Mouse (Mus musculus): ENCODE results near the gene Adat3. TPM values are rescaled to one million over a fixed set of nuclear protein-coding genes. Genes with fewer than 3 reads are reported as not detected.
"Not testable (repeated sequence)": the region's sequence is repeated elsewhere in the genome, so short reads cannot be mapped to it uniquely, and the experiment has no call there.

Adat3 gene
- polyA plus RNA-seq, 1 experiment = 6.2 TPM

GRCm38 (mm10) chr10:80587305-80587657, 15.4 kb upstream of the Adat3 start:
- Histone ChIP-seq H3K36me3 (ENCODE audit: control insufficient read depth) (peaks cover 54% of the 10 kb centered on the region), H3K4me3 (replicated peaks) (no peak overlapping the region), H3K27me3 (ENCODE audit: control insufficient read depth) (no peaks in the 10 kb centered on the region), H3K4me1 (ENCODE audit: control insufficient read depth) (peaks cover 77% of the 10 kb centered on the region), H3K9me3 (ENCODE audit: control insufficient read depth, low read length) (no peaks in the 10 kb centered on the region)
- no peak for TF ChIP-seq TAL1 (IDR thresholded peaks at IDR 0.05; ENCODE audit: low read length)
- no peak for TF ChIP-seq GATA1 (IDR thresholded peaks at IDR 0.05; ENCODE audit: low read length)

GRCm38 (mm10) chr10:80589127-80589878, 13.4 kb upstream of the Adat3 start:
- Histone ChIP-seq H3K27me3 (ENCODE audit: control insufficient read depth) (no peaks in the 10 kb centered on the region), H3K4me3 (replicated peaks) (peak overlapping the region; percentile 91), H3K36me3 (ENCODE audit: control insufficient read depth) (peaks cover 35% of the 10 kb centered on the region), H3K9me3 (ENCODE audit: control insufficient read depth, low read length) (no peaks in the 10 kb centered on the region), H3K4me1 (ENCODE audit: control insufficient read depth) (peaks cover 67% of the 10 kb centered on the region)
- TF ChIP-seq TAL1 (IDR thresholded peaks at IDR 0.05; ENCODE audit: low read length) (no peak), GATA1 (IDR thresholded peaks at IDR 0.05; ENCODE audit: low read length) (no peak)

DNA sequence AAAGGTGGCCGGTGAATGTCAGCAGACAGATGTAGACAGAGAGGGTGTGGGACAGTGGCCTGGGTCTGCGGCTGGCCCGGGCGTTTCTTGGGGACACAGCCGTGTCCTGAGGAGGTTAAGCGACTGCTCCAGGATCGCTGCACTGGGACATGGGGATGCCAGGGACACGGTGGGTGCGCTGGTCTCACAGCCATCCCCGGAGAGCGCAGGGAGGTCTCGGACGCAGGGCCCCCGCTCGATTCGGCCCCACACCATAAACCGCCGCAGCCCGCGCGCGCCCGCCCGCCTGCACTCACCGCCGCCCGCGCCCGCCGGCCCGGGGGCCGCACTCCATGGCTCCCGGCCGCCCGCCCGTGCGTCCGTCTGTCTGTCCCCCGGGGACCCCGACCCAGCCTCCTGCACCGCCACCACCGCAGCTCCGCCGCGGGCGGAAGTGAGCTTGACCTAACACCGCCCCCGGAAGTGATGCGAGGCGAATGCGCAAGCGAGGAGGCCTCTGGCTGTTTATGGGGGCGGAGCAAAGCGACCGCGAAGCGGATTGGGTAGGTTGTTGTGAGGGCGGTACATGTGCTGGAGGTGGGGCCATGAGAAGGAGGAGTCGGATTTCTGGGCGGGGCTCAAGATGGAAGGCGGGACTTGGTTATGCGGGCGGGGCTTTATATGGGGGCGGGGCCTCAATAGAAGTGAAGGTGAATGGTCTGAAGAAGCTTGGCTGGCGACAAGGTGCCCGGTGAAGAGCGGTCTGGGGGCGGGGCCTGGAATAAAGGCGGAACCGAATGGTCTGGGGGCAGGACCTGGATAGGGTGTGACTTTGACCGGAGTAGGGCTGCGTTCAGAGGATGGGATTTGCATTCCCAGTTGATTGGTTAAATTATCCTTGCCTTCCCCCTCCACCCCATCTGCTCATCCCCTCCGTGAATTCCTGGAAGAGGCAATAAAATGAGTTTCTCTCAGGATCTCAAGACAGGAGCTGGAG, 12.5 kb upstream of the Adat3 start, which contains the start of gene Abhd17a:
Gene Abhd17a, minus strand, starts transcription at position 463 of the 976 bp plus-strand sequence.
- Histone ChIP-seq H3K4me1 (ENCODE audit: control insufficient read depth) (peaks cover 66% of the 10 kb centered on the region), H3K4me3 (replicated peaks) (peak within 1 kb of the TSS; percentile 91), H3K9me3 (ENCODE audit: control insufficient read depth, low read length) (no peaks in the 10 kb centered on the region), H3K36me3 (ENCODE audit: control insufficient read depth) (peaks cover 27% of the 10 kb centered on the region), H3K27me3 (ENCODE audit: control insufficient read depth) (no peaks in the 10 kb centered on the region)
- TF ChIP-seq GATA1 (IDR thresholded peaks at IDR 0.05; ENCODE audit: low read length) (no peak), TAL1 (IDR thresholded peaks at IDR 0.05; ENCODE audit: low read length) (no peak)

- Histone ChIP-seq H3K9me3 (ENCODE audit: control insufficient read depth, low read length) (no peaks in the 10 kb centered on the region), H3K27me3 (ENCODE audit: control insufficient read depth) (no peaks in the 10 kb centered on the region), H3K36me3 (ENCODE audit: control insufficient read depth) (no peaks in the 10 kb centered on the region), H3K4me3 (replicated peaks) (no peak overlapping the region), H3K4me1 (ENCODE audit: control insufficient read depth) (peaks cover 60% of the 10 kb centered on the region)
- TF ChIP-seq TAL1 (IDR thresholded peaks at IDR 0.05; ENCODE audit: low read length) = no peak
- TF ChIP-seq GATA1 (IDR thresholded peaks at IDR 0.05; ENCODE audit: low read length) = no peak
These were observed 6.4 kb upstream of the Adat3 start for GRCm38 (mm10) chr10:80596318-80596717.

DNA sequence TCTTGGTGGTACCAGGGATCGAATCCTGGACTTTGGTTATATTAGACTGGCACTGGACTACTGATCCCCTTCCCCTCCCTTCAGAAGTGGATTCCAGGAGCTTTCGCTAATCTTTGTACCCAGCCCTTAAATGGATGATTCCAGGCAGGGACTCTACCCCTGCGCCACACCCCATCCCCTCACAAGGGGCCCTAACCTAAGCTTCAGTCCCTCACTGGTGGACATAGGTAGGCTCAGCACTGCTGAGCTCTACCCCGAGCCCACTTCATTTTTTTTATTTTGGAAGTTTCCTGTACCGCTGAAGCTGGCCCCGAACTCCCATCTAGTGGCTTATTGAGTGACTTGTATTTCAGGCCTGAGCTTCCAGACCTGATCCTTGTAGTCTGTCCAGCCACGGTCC, 684 bp downstream of the Adat3 start:
- Histone ChIP-seq H3K4me1 (ENCODE audit: control insufficient read depth) (peaks cover 89% of the 10 kb centered on the region), H3K9me3 (ENCODE audit: control insufficient read depth, low read length) (peaks cover 7% of the 10 kb centered on the region), H3K36me3 (ENCODE audit: control insufficient read depth) (peaks cover 43% of the 10 kb centered on the region), H3K27me3 (ENCODE audit: control insufficient read depth) (no peaks in the 10 kb centered on the region), H3K4me3 (replicated peaks) (peak overlapping the region; percentile 70)
- TF ChIP-seq GATA1 (IDR thresholded peaks at IDR 0.05; ENCODE audit: low read length) = no peak
- no peak for TF ChIP-seq TAL1 (IDR thresholded peaks at IDR 0.05; ENCODE audit: low read length)

GRCm38 (mm10) chr10:80604001-80604509, 1.4 kb downstream of the Adat3 start:
- Histone ChIP-seq H3K27me3 (ENCODE audit: control insufficient read depth) (no peaks in the 10 kb centered on the region), H3K9me3 (ENCODE audit: control insufficient read depth, low read length) (peaks cover 7% of the 10 kb centered on the region), H3K4me1 (ENCODE audit: control insufficient read depth) (peaks cover 89% of the 10 kb centered on the region), H3K4me3 (replicated peaks) (peak overlapping the region; percentile 70), H3K36me3 (ENCODE audit: control insufficient read depth) (peaks cover 50% of the 10 kb centered on the region)
- TF ChIP-seq GATA1 (IDR thresholded peaks at IDR 0.05; ENCODE audit: low read length) (no peak), TAL1 (IDR thresholded peaks at IDR 0.05; ENCODE audit: low read length) (no peak)

DNA sequence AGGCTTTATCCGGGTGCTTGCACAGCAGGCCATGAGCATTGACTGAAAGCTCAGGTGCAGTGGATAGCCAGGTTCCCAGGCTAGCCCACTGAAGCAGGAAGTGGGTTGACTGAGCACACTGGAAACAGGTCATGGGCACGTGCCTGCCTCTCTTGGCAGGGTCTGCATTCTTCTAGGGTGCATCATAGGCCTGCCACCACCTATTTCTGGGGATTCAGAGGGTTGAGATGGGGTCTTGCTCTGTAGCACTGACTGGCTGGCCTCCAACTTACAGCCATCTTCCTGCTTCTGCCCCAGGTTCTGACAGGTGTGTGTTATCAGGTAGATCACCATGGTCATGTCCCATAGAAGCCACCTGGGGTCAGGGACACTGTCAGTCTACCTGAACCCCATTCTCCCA, 2.3 kb downstream of the Adat3 start:
- H3K4me1 ChIP-seq (ENCODE audit: control insufficient read depth) = peaks cover 92% of the 10 kb centered on the region
- peak overlapping the region; percentile 70 for H3K4me3 ChIP-seq (replicated peaks)
- H3K27me3 ChIP-seq (ENCODE audit: control insufficient read depth) = no peaks in the 10 kb centered on the region
- H3K36me3 ChIP-seq (ENCODE audit: control insufficient read depth) = peaks cover 59% of the 10 kb centered on the region
- TF ChIP-seq TAL1 (IDR thresholded peaks at IDR 0.05; ENCODE audit: low read length) (no peak), GATA1 (IDR thresholded peaks at IDR 0.05; ENCODE audit: low read length) (no peak)
- H3K9me3 ChIP-seq (ENCODE audit: control insufficient read depth, low read length) = peaks cover 7% of the 10 kb centered on the region

DNA sequence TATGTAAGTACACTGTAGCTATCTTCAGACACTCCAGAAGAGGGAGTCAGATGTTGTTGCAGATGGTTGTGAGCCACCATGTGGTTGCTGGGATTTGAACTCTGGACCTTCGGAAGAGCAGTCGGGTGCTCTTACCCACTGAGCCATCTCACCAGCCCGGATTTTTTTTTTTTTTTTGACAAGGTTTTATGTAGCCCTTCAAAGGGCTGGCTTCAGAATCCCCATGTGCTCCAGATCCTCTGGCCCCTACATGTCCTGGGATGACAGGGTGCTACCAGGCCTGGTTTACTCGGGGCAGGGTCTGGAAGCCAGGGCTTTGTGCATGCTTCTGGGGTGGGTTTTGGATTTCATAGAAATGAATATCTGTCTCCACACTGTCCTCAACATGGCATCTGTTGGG, 3.0 kb downstream of the Adat3 start, which contains the start of gene Gm49322:
Gene Gm49322, plus strand, starts transcription at position 301 of the 400 bp plus-strand sequence.
- Histone ChIP-seq H3K4me3 (replicated peaks) (peak within 1 kb of the TSS; percentile 70), H3K4me1 (ENCODE audit: control insufficient read depth) (peaks cover 97% of the 10 kb centered on the region)

GRCm38 (mm10) chr10:80606306-80606705, 3.6 kb downstream of the Adat3 start:
- Histone ChIP-seq H3K4me3 (replicated peaks) (no peak overlapping the region), H3K4me1 (ENCODE audit: control insufficient read depth) (peaks cover 97% of the 10 kb centered on the region), H3K27me3 (ENCODE audit: control insufficient read depth) (no peaks in the 10 kb centered on the region), H3K36me3 (ENCODE audit: control insufficient read depth) (peaks cover 72% of the 10 kb centered on the region), H3K9me3 (ENCODE audit: control insufficient read depth, low read length) (peaks cover 7% of the 10 kb centered on the region)
- TF ChIP-seq GATA1 (IDR thresholded peaks at IDR 0.05; ENCODE audit: low read length) (no peak), TAL1 (IDR thresholded peaks at IDR 0.05; ENCODE audit: low read length) (no peak)

More for the DNA sequence above, 3.0 kb downstream of the Adat3 start, which contains the start of gene Gm49322:
- peaks cover 66% of the 10 kb centered on the region for H3K36me3 ChIP-seq (ENCODE audit: control insufficient read depth)
- H3K9me3 ChIP-seq (ENCODE audit: control insufficient read depth, low read length); H3K27me3 ChIP-seq (ENCODE audit: control insufficient read depth): not testable (repeated sequence)

Measured in erythroblast, embryonic 14.5 days (primary cell).